Mouse (Mus musculus) limb, embryonic 11.5 days (tissue): ENCODE measurements at regions not wholly inside any gene's neighbourhood (a gene's known extent, or its start where the extent isn't known, plus 50 kb on each side); places are given as distances from the start of the nearest gene placed in this dataset.
A peak's percentile ranks its signal among the peaks of the same experiment; 100 is the strongest.

Experiments
- ATAC-seq: fragments of 200-750 bp; cut with Nextera tagmentation; 2 replicates; pipeline ENCODE4 v1.8.0; 2017; ENCODE audit warnings: low read depth; ENCODE audit not compliant: insufficient number of reproducible peaks, low FRiP score, low TSS enrichment
- DNase-seq: peaks from one replicate; pipeline ENCODE4 v3.0.0-alpha.2; 2015; ENCODE audit warnings: low spot score
- H3K27ac ChIP-seq: fragments of 300-500 bp; sonication (generic); replicated peaks from 2 replicates; pipeline ENCODE4 v1.5.1; 2014; ENCODE audit warnings: low read depth, mild to moderate bottlenecking, low read length
- H3K27me3 ChIP-seq: fragments of 300-500 bp; sonication (generic); 2 replicates; pipeline ENCODE4 v1.6.1; 2014; ENCODE audit warnings: mild to moderate bottlenecking, low read length, mixed read lengths; ENCODE audit not compliant: control insufficient read depth, insufficient read depth
- H3K36me3 ChIP-seq: fragments of 300-500 bp; sonication (generic); 2 replicates; pipeline ENCODE4 v1.6.1; 2014; ENCODE audit warnings: mild to moderate bottlenecking, low read length, moderate library complexity, mixed read lengths; ENCODE audit not compliant: control insufficient read depth, insufficient read depth
- H3K4me1 ChIP-seq: fragments of 300-500 bp; sonication (generic); 2 replicates; pipeline ENCODE4 v1.6.1; 2014; ENCODE audit warnings: low read length, mixed read lengths; ENCODE audit not compliant: control insufficient read depth, insufficient read depth
- H3K4me2 ChIP-seq: fragments of 300-500 bp; sonication (generic); 2 replicates; pipeline ENCODE4 v1.6.1; 2014; ENCODE audit warnings: low read depth, mild to moderate bottlenecking, moderate library complexity; ENCODE audit not compliant: severe bottlenecking
- H3K4me3 ChIP-seq: fragments of 300-500 bp; sonication (generic); 2 replicates; pipeline ENCODE4 v1.5.1; 2014; ENCODE audit warnings: low read depth, low read length
- H3K9ac ChIP-seq: fragments of 300-500 bp; sonication (generic); 2 replicates; pipeline ENCODE4 v1.6.1; 2014; ENCODE audit warnings: mild to moderate bottlenecking, low read length
- H3K9me3 ChIP-seq: fragments of 300-500 bp; sonication (generic); 2 replicates; pipeline ENCODE4 v1.6.1; 2016; ENCODE audit warnings: low read length; ENCODE audit not compliant: control insufficient read depth
- WGBS: fragments of 180-500 bp; shearing (Covaris S2); extraction: QIAGEN DNeasy Blood & Tissue Kit; methylation state at CpG from one replicate; pipeline ENCODE4 v1.1.7; 2014; 5-methylcytosine and 5-hydroxymethylcytosine counted together

GRCm38 (mm10) chr3:73134316-73134715, 76.7 kb upstream of the Slitrk3 start:
- H3K4me2 ChIP-seq, result no peak overlapping the region
- DNase-seq (peak; percentile 63), ATAC-seq (no peak)
- H3K4me1 ChIP-seq, result no peaks in the 10 kb centered on the region
- H3K27ac ChIP-seq, result no peak overlapping the region
- H3K36me3 ChIP-seq, result no peaks in the 10 kb centered on the region
- H3K4me3 ChIP-seq, result no peak overlapping the region
- no peaks in the 10 kb centered on the region for H3K9me3 ChIP-seq
- WGBS, result 9% methylated on average over 9 of the region's 9 CpGs
- no peaks in the 10 kb centered on the region for H3K27me3 ChIP-seq
- no peak overlapping the region for H3K9ac ChIP-seq

GRCm38 (mm10) chr3:73125143-73125542, 67.5 kb upstream of the Slitrk3 start:
- no peaks in the 10 kb centered on the region for H3K36me3 ChIP-seq
- H3K27ac ChIP-seq, result no peak overlapping the region
- H3K4me1 ChIP-seq, result no peaks in the 10 kb centered on the region
- H3K9me3 ChIP-seq, result no peaks in the 10 kb centered on the region
- no peak overlapping the region for H3K4me2 ChIP-seq
- ATAC-seq (no peak), DNase-seq (no peak)
- no peaks in the 10 kb centered on the region for H3K27me3 ChIP-seq
- WGBS, result 71% methylated on average over 4 of the region's 4 CpGs
- H3K4me3 ChIP-seq, result no peak overlapping the region
- no peak overlapping the region for H3K9ac ChIP-seq

DNA sequence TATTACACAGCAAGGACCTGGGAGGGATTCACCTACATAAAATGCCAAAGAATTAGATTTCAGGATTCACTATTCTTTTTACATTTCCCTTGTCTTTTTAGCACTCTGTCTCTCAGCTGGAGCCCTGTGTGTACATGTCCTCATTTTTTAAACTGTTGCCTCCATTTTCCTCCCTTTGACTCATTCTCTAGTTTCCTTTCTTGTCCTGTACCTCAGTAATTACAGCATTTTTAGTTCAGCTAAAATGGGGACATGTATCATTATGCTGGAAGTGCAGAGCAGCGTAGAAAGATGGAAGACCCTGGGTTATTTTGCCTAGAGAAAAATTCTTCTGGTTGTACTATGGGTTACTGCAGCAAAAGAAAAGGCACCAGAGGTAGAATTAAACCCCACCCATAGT, 51.5 kb upstream of the Slitrk3 start:
- H3K9ac ChIP-seq, result no peak overlapping the region
- H3K36me3 ChIP-seq, result no peaks in the 10 kb centered on the region
- H3K4me1 ChIP-seq, result no peaks in the 10 kb centered on the region
- no peaks in the 10 kb centered on the region for H3K27me3 ChIP-seq
- H3K9me3 ChIP-seq, result no peaks in the 10 kb centered on the region
- H3K4me3 ChIP-seq, result no peak overlapping the region
- WGBS, result 80% methylated on average over 1 of the region's 1 CpGs
- ATAC-seq (no peak), DNase-seq (no peak)
- H3K4me2 ChIP-seq, result no peak overlapping the region
- H3K27ac ChIP-seq, result no peak overlapping the region
